Mouse (Mus musculus) erythroblast, embryonic 14.5 days (primary cell): ENCODE data around the gene Actc1.

Experiments
- GATA1 ChIP-seq: IDR thresholded peaks from 2 replicates; pipeline ENCODE4 v1.6.1; 2012; ENCODE audit warnings: low read length, inconsistent platforms, mixed read lengths
- TAL1 ChIP-seq: IDR thresholded peaks from 3 replicates; pipeline ENCODE4 v1.6.1; 2012; ENCODE audit warnings: low read length, inconsistent platforms, mixed read lengths

GRCm38 (mm10) chr2:114097627-114098026 lies 44.3 kb upstream of the Actc1 start:
- TF ChIP-seq GATA1: no peak
- TF ChIP-seq TAL1: no peak
